ENCODE assay signal across 8 mouse cellular contexts in genomic region chr2:51146871-51147317, GRCm38 (mm10). TPM values are rescaled to one million over a fixed set of nuclear protein-coding genes. Genes with fewer than 3 reads are reported as not detected.
A peak's percentile ranks its signal among the peaks of the same experiment; 100 is the strongest.
DNase-seq lines count a peak whose midpoint lies in the region; ATAC-seq lines count a peak whose summit lies in the region.

No protein-coding gene starts in this region.

- WGBS in hindbrain, embryonic 15.5 days: 0% methylated on average over 18 of the region's 18 CpGs

- H3K27ac ChIP-seq in hindbrain, embryonic 15.5 days (replicated peaks): peak overlapping the region; percentile 93

- H3K4me2 ChIP-seq in hindbrain, embryonic 15.5 days: peak overlapping the region; percentile 58

- H3K27me3 ChIP-seq in hindbrain, embryonic 15.5 days: no peaks in the 10 kb centered on the region

- H3K9ac ChIP-seq in hindbrain, embryonic 15.5 days: peak overlapping the region; percentile 84

- H3K4me3 ChIP-seq in hindbrain, embryonic 15.5 days: peak overlapping the region; percentile 59

- peak; percentile 88 for DNase-seq in adipocyte (ENCODE audit: low spot score)
- DNase-seq in cerebellum, postnatal 4 days (ENCODE audit: low spot score in 2 of 2): peak; percentile 41 to 66
- peak; percentile 62 to 79 for DNase-seq in gastrocnemius, adult 8-10 months (ENCODE audit: low spot score in 2 of 2)
- peak; percentile 53 for DNase-seq in left cerebral cortex, adult 11 months (ENCODE audit: low spot score)
- peak; percentile 86 for DNase-seq in lung, postnatal 10 days
- peak; percentile 75 for DNase-seq in ovary, postnatal 36 days (ENCODE audit: low spot score)
- DNase-seq in urinary bladder, adult 2 months (ENCODE audit: low spot score): peak; percentile 81

- no peaks in the 10 kb centered on the region for H3K36me3 ChIP-seq in hindbrain, embryonic 15.5 days

- ATAC-seq in hindbrain, embryonic 15.5 days (ENCODE audit: low FRiP score, low read depth): peak; percentile 80

- no peaks in the 10 kb centered on the region for H3K9me3 ChIP-seq in hindbrain, embryonic 15.5 days

- peaks cover 35% of the 10 kb centered on the region for H3K4me1 ChIP-seq in hindbrain, embryonic 15.5 days (replicated peaks)

RNA-seq across cellular contexts. Expression of gene Rnd3, which starts 2.0 kb away (rescaled TPM):
- 1 to 10 TPM; 3.2 to 4.5 (median 3.5) TPM for total RNA-seq in gastrocnemius, adult 8-10 months (2022)
- polyA plus RNA-seq in hindbrain, embryonic 15.5 days (2015; fragmentation: Nextera tagmentation; extraction: Ambion mirVana): 120 and 137 TPM in 2 replicates
- 32.0 and 41.7 TPM in 2 replicates for polyA plus RNA-seq in urinary bladder, adult 2 months (2012; rRNA removed)

Comparison
In these comparisons a context has a peak if more than half of its experiments do, and no peak if none do; other contexts are left out.
1. Peak in every context shown above with its lines: DNase-seq, ATAC-seq, H3K4me3 ChIP-seq and H3K27ac ChIP-seq.